Mouse (Mus musculus): ENCODE results near the gene Snx11. TPM values are rescaled to one million over a fixed set of nuclear protein-coding genes. Genes with fewer than 3 reads are reported as not detected.
"Not testable (repeated sequence)": the region's sequence is repeated elsewhere in the genome, so short reads cannot be mapped to it uniquely, and the experiment has no call there.

Gene Snx11
- polyA plus RNA-seq, 1 experiment, result 31.1 TPM

- Histone ChIP-seq H3K4me1 (ENCODE audit: control insufficient read depth, insufficient read depth, low read length) (peaks cover 7% of the 10 kb centered on the region; the same call in 1 of the 2 replicates), H3K27ac (ENCODE audit: insufficient read depth, low read length) (no peak overlapping the region), H3K4me3 (ENCODE audit: insufficient read depth, low read length) (no peak overlapping the region)
- TF ChIP-seq CTCF (IDR thresholded peaks at IDR 0.05; ENCODE audit: borderline replicate concordance, insufficient read depth, low read length), result no peak
- TF ChIP-seq POLR2A (IDR thresholded peaks at IDR 0.05; ENCODE audit: low read depth, low read length), result no peak
These were observed 2.9 kb upstream of the Snx11 start for GRCm38 (mm10) chr11:96780306-96780705.

DNA sequence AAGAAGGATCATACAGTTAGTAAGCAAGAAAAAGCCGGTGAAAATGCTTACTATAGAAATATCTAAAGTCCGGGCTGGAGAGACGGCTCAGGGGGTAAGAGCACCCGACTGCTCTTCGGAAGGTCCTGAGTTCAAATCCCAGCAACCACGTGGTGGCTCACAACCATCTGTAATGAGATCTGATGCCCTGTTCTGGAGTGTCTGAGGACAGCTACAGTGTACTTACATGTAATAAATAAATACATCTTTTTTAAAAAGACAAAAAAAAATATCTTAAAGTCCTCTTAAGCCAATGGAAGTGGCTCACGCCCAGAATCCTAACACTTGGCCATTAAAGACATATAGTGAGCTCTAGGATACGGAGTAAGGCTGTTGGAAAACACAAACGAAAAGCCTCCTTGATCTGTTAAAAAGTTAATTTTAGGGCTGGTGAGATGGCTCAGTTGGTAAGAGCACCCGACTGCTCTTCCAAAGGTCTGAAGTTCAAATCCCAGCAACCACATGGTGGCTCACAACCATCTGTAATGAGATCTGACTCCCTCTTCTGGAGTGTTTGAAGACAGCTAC lies 785 bp upstream of the Snx11 start:
- not testable (repeated sequence) for H3K4me1 ChIP-seq (ENCODE audit: control insufficient read depth, insufficient read depth, low read length)
- H3K27ac ChIP-seq (ENCODE audit: insufficient read depth, low read length), result peak overlapping the region; percentile 88
- H3K4me3 ChIP-seq (ENCODE audit: insufficient read depth, low read length), result peak overlapping the region; percentile 34

DNA sequence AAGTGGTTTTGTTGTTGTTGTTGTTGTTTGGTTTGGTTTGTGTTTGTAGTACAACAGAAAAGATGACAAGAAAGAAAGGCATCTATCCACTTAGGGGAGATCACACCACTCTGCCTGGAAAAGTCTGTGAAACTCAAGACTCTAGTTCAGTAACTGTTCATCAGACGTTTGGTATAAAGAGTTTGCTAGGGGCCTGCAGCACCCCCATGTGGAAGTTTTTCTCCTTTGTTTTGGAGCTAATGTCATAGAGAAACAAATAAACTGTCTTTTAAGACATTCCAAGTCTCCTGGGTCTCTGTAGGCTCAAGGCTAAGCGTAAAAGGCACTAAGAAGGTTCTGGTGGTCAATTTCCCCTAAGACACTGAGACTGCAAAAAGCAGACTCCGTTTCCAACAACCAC lies 1.3 kb downstream of the Snx11 start:
- Histone ChIP-seq H3K4me3 (ENCODE audit: insufficient read depth, low read length) (peak overlapping the region; percentile 96), H3K4me1 (ENCODE audit: control insufficient read depth, insufficient read depth, low read length) (peaks cover 7% of the 10 kb centered on the region; the same call in 1 of the 2 replicates), H3K27ac (ENCODE audit: insufficient read depth, low read length) (no peak overlapping the region)
- TF ChIP-seq CTCF (IDR thresholded peaks at IDR 0.05; ENCODE audit: borderline replicate concordance, insufficient read depth, low read length) (no peak), POLR2A (IDR thresholded peaks at IDR 0.05; ENCODE audit: low read depth, low read length) (no peak)

- H3K27ac ChIP-seq (ENCODE audit: insufficient read depth, low read length), result no peak overlapping the region
These were observed 1.7 kb downstream of the Snx11 start for GRCm38 (mm10) chr11:96775665-96776064.

GRCm38 (mm10) chr11:96775063-96775462 lies 2.3 kb downstream of the Snx11 start:
- Histone ChIP-seq H3K4me3 (ENCODE audit: insufficient read depth, low read length) (no peak overlapping the region), H3K4me1 (ENCODE audit: control insufficient read depth, insufficient read depth, low read length) (peaks cover 7% of the 10 kb centered on the region; the same call in 1 of the 2 replicates), H3K27ac (ENCODE audit: insufficient read depth, low read length) (no peak overlapping the region)
- no peak for TF ChIP-seq CTCF (IDR thresholded peaks at IDR 0.05; ENCODE audit: borderline replicate concordance, insufficient read depth, low read length)

More at GRCm38 (mm10) chr11:96775665-96776064, 1.7 kb downstream of the Snx11 start:
- TF ChIP-seq POLR2A (IDR thresholded peaks at IDR 0.05; ENCODE audit: low read depth, low read length) (no peak), CTCF (IDR thresholded peaks at IDR 0.05; ENCODE audit: borderline replicate concordance, insufficient read depth, low read length) (no peak)
- Histone ChIP-seq H3K4me3 (ENCODE audit: insufficient read depth, low read length) (peak overlapping the region; percentile 2; the same call in 1 of the 2 replicates), H3K4me1 (ENCODE audit: control insufficient read depth, insufficient read depth, low read length) (peaks cover 7% of the 10 kb centered on the region; the same call in 1 of the 2 replicates)

DNA sequence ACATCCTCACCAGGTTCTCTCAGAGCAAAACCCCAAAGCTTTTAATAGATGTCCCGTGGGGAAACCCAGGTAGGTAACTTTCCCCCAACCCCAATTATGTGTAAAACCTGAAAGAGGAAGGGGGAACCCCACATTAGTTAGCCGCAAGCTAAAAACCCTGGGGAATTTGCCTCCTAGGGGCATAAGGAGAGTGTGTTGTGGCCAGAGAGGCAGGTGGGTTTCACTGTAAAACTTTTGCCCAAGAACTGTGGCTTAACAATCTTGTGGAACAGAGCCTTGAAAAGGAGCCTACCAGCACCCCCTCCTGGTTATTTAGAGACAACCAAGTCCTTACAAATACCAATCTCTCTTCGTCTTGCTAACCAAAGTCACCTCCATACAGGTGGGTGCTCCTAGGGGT lies 2.8 kb downstream of the Snx11 start:
- TF ChIP-seq POLR2A (IDR thresholded peaks at IDR 0.05; ENCODE audit: low read depth, low read length) (no peak), CTCF (IDR thresholded peaks at IDR 0.05; ENCODE audit: borderline replicate concordance, insufficient read depth, low read length) (no peak)
- Histone ChIP-seq H3K27ac (ENCODE audit: insufficient read depth, low read length) (no peak overlapping the region), H3K4me3 (ENCODE audit: insufficient read depth, low read length) (no peak overlapping the region), H3K4me1 (ENCODE audit: control insufficient read depth, insufficient read depth, low read length) (peaks cover 7% of the 10 kb centered on the region; the same call in 1 of the 2 replicates)

DNA sequence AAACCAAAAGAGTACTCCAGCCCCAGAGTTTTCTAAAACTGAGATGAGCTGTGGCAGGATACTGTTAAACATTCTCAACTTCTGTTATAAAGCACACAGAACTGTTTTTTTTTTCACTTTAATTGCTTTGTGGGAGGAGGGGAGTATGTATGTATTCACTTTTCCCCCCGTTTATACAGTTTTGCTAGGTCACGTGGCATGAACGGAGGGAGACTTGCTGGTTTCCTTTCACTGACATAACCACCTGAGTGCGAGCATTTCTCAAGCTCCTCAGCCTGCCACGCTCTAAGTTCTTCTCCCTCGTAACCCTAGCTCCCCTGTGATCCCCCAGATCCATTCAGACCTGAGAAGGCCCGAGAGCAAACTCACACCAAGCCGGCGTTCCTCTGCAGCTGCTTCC lies 4.9 kb downstream of the Snx11 start:
- Histone ChIP-seq H3K27ac (ENCODE audit: insufficient read depth, low read length) (no peak overlapping the region), H3K4me1 (ENCODE audit: control insufficient read depth, insufficient read depth, low read length) (peaks cover 7% of the 10 kb centered on the region; the same call in 1 of the 2 replicates), H3K4me3 (ENCODE audit: insufficient read depth, low read length) (no peak overlapping the region)
- no peak for TF ChIP-seq CTCF (IDR thresholded peaks at IDR 0.05; ENCODE audit: borderline replicate concordance, insufficient read depth, low read length)
- no peak for TF ChIP-seq POLR2A (IDR thresholded peaks at IDR 0.05; ENCODE audit: low read depth, low read length)

DNA sequence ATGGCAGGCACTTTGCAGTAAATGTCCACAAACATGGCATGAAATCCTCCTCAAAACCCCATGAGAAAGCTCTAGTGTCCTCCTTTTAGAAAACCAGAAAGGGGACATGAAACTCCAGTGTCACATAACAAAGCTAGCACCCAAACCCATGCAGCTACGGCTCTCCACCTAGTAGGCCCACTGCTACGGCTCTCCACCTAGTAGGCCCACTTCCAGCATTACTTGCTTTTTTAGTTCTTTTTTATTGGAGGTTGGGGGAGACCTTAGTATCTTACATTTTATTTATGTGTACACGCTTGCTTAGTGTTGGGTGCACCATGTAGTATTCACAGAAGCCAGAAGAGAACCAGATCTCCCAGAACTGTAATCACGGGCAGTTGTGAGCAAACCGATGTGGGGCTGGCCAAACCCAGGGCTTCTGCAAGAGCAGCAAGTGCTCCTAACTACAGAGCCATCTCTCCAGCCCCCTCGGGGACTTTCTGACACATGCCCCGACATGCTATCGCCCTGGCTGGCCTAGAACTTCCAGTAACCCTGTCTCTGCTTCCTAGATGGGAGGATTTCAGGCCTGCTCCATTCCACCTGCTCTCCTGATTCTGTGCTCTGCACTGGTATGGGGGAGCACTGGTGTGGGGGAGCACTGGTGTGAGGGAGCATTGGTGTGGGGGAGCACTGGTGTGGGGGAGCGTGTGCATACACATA lies 5.9 kb downstream of the Snx11 start:
- H3K4me3 ChIP-seq (ENCODE audit: insufficient read depth, low read length), result no peak overlapping the region
- H3K27ac ChIP-seq (ENCODE audit: insufficient read depth, low read length), result no peak overlapping the region
- TF ChIP-seq CTCF (IDR thresholded peaks at IDR 0.05; ENCODE audit: borderline replicate concordance, insufficient read depth, low read length) (no peak), POLR2A (IDR thresholded peaks at IDR 0.05; ENCODE audit: low read depth, low read length) (no peak)
- peaks cover 12% of the 10 kb centered on the region for H3K4me1 ChIP-seq (ENCODE audit: control insufficient read depth, insufficient read depth, low read length)

DNA sequence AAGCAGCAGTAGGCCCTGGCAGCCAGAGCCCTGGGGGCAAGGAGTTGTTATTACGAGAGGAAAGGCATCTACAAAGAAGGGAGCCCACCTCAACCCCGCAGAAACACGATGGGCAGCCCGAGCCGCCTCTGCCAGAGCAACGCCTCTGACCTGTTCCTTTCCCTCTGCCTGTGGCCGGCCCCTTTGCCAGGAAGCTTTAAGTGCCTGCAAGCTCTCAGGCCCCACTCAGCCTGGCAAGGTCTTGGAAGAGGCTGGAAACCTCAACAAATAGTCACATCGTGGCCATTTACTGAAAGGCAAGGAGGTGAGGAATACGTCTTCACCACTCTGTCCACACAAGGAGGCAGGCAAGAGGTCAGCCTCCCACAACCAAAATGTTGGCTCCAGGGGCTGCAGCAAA lies 9.1 kb downstream of the Snx11 start:
- Histone ChIP-seq H3K27ac (ENCODE audit: insufficient read depth, low read length) (no peak overlapping the region), H3K4me1 (ENCODE audit: control insufficient read depth, insufficient read depth, low read length) (peaks cover 13% of the 10 kb centered on the region), H3K4me3 (ENCODE audit: insufficient read depth, low read length) (no peak overlapping the region)
- TF ChIP-seq CTCF (IDR thresholded peaks at IDR 0.05; ENCODE audit: borderline replicate concordance, insufficient read depth, low read length), result no peak
- no peak for TF ChIP-seq POLR2A (IDR thresholded peaks at IDR 0.05; ENCODE audit: low read depth, low read length)

DNA sequence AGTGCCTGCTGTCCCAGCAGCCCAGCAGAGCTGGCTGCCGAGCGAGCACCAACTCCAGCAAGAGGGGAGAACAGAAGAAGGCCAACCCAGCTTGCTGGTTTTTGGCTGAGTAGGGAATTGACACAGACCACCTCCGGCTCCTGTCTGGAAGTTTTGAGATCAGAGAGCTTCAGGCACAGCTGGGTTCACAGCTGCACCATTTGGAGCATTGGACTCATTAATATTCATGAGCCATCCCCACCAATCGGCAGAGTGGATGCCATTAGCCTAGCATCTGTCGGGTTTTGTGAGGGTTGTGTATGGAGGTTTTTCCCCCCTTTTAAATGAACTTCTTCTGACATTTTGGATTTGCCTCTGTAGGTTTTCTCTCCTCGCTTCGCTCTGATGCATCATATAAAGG lies 10.3 kb downstream of the Snx11 start:
- Histone ChIP-seq H3K4me3 (ENCODE audit: insufficient read depth, low read length) (no peak overlapping the region), H3K27ac (ENCODE audit: insufficient read depth, low read length) (peak overlapping the region; percentile 89), H3K4me1 (ENCODE audit: control insufficient read depth, insufficient read depth, low read length) (peaks cover 13% of the 10 kb centered on the region)
- TF ChIP-seq POLR2A (IDR thresholded peaks at IDR 0.05; ENCODE audit: low read depth, low read length) (no peak), CTCF (IDR thresholded peaks at IDR 0.05; ENCODE audit: borderline replicate concordance, insufficient read depth, low read length) (no peak)

Measured in embryonic fibroblast, embryonic 13.5 days (primary cell).